Mouse (Mus musculus) stomach, embryonic 15.5 days (tissue): Measurements from ENCODE around the gene Wfdc21. TPM values are rescaled to one million over a fixed set of nuclear protein-coding genes. Genes with fewer than 3 reads are reported as not detected.

Experiments
- ATAC-seq: fragments of 200-750 bp; cut with Nextera tagmentation; 2 replicates; pipeline ENCODE4 v1.8.0; 2017; ENCODE audit warnings: low read depth, moderate number of reproducible peaks, moderate TSS enrichment; ENCODE audit not compliant: insufficient read depth, low FRiP score
- H3K27ac ChIP-seq: fragments of 300-500 bp; sonication (generic); 2 replicates; pipeline ENCODE4 v1.5.1; 2015; ENCODE audit warnings: mild to moderate bottlenecking, inconsistent platforms
- H3K27me3 ChIP-seq: fragments of 300-500 bp; sonication (generic); replicated peaks from 2 replicates; pipeline ENCODE4 v1.6.1; 2015; ENCODE audit warnings: inconsistent platforms
- H3K36me3 ChIP-seq: fragments of 300-500 bp; sonication (generic); 2 replicates; pipeline ENCODE4 v1.6.1; 2015; ENCODE audit warnings: inconsistent platforms
- H3K4me1 ChIP-seq: fragments of 300-500 bp; sonication (generic); 2 replicates; pipeline ENCODE4 v1.6.1; 2015; ENCODE audit warnings: inconsistent platforms
- H3K4me2 ChIP-seq: fragments of 300-500 bp; sonication (generic); 2 replicates; pipeline ENCODE4 v1.6.1; 2015; ENCODE audit warnings: mild to moderate bottlenecking, inconsistent platforms
- H3K4me3 ChIP-seq: fragments of 300-500 bp; sonication (generic); replicated peaks from 2 replicates; pipeline ENCODE4 v1.5.1; 2015; ENCODE audit warnings: inconsistent platforms
- H3K9ac ChIP-seq: fragments of 300-500 bp; sonication (generic); 2 replicates; pipeline ENCODE4 v1.6.1; 2015; ENCODE audit warnings: inconsistent platforms
- H3K9me3 ChIP-seq: fragments of 300-500 bp; sonication (generic); 2 replicates; pipeline ENCODE4 v1.6.1; 2016; ENCODE audit warnings: inconsistent platforms
- WGBS: fragments of 180-500 bp; shearing (Covaris S2); methylation state at CpG from one replicate; pipeline ENCODE4 v1.1.7; 2015; 5-methylcytosine and 5-hydroxymethylcytosine counted together
- polyA plus RNA-seq: library from polyadenylated mRNA; unstranded; fragments of >200 nt; fragmentation: Nextera tagmentation; extraction: Ambion mirVana; gene quantifications from 2 replicates; pipeline ENCODE4 v1.2.1, GENCODE M21; 2015

Gene Wfdc21
- polyA plus RNA-seq, 1 experiment from 2014 or later, result 9.1 TPM

- Histone ChIP-seq H3K4me3 (no peak overlapping the region), H3K9me3 (no peaks in the 10 kb centered on the region), H3K27ac (no peak overlapping the region), H3K9ac (no peak overlapping the region), H3K4me1 (no peaks in the 10 kb centered on the region), H3K27me3 (no peaks in the 10 kb centered on the region), H3K4me2 (no peak overlapping the region), H3K36me3 (no peaks in the 10 kb centered on the region)
- ATAC-seq, result no peak
- 69% methylated on average over 2 of the region's 2 CpGs for WGBS
Observed at GRCm38 (mm10) chr11:83735881-83736280, 10.9 kb upstream of the Wfdc21 start.

GRCm38 (mm10) chr11:83737109-83737558 lies 9.6 kb upstream of the Wfdc21 start:
- H3K4me3 ChIP-seq, result no peak overlapping the region
- 76% methylated on average over 3 of the region's 3 CpGs for WGBS
- ATAC-seq, result no peak
- no peak overlapping the region for H3K27ac ChIP-seq
- no peaks in the 10 kb centered on the region for H3K9me3 ChIP-seq
- H3K4me2 ChIP-seq, result no peak overlapping the region
- H3K4me1 ChIP-seq, result no peaks in the 10 kb centered on the region
- no peaks in the 10 kb centered on the region for H3K36me3 ChIP-seq
- no peaks in the 10 kb centered on the region for H3K27me3 ChIP-seq
- H3K9ac ChIP-seq, result no peak overlapping the region

- H3K9me3 ChIP-seq, result no peaks in the 10 kb centered on the region
- no peaks in the 10 kb centered on the region for H3K27me3 ChIP-seq
- H3K4me2 ChIP-seq, result no peak overlapping the region
- H3K4me3 ChIP-seq, result no peak overlapping the region
- H3K27ac ChIP-seq, result no peak overlapping the region
- no peak for ATAC-seq
- no peaks in the 10 kb centered on the region for H3K4me1 ChIP-seq
- 19% methylated on average over 5 of the region's 5 CpGs for WGBS
- no peak overlapping the region for H3K9ac ChIP-seq
- H3K36me3 ChIP-seq, result no peaks in the 10 kb centered on the region
Observed at GRCm38 (mm10) chr11:83739241-83739640, 7.5 kb upstream of the Wfdc21 start.

- Histone ChIP-seq H3K4me1 (no peaks in the 10 kb centered on the region), H3K36me3 (no peaks in the 10 kb centered on the region), H3K27ac (no peak overlapping the region), H3K9me3 (no peaks in the 10 kb centered on the region), H3K9ac (no peak overlapping the region), H3K4me3 (no peak overlapping the region), H3K27me3 (no peaks in the 10 kb centered on the region), H3K4me2 (no peak overlapping the region)
- WGBS, result 77% methylated on average over 4 of the region's 4 CpGs
- no peak for ATAC-seq
Observed at GRCm38 (mm10) chr11:83740443-83740991, 6.2 kb upstream of the Wfdc21 start.

- no peak overlapping the region for H3K4me2 ChIP-seq
- no peaks in the 10 kb centered on the region for H3K27me3 ChIP-seq
- no peak overlapping the region for H3K4me3 ChIP-seq
- no peak overlapping the region for H3K27ac ChIP-seq
- no peaks in the 10 kb centered on the region for H3K36me3 ChIP-seq
- no peak overlapping the region for H3K9ac ChIP-seq
- no peaks in the 10 kb centered on the region for H3K4me1 ChIP-seq
- no peaks in the 10 kb centered on the region for H3K9me3 ChIP-seq
- ATAC-seq, result no peak
- WGBS, result 62% methylated on average over 5 of the region's 5 CpGs
Observed at GRCm38 (mm10) chr11:83741841-83742240, 4.9 kb upstream of the Wfdc21 start.

GRCm38 (mm10) chr11:83742731-83743355 lies 3.9 kb upstream of the Wfdc21 start:
- Histone ChIP-seq H3K9ac (no peak overlapping the region), H3K4me2 (no peak overlapping the region), H3K27ac (no peak overlapping the region), H3K36me3 (no peaks in the 10 kb centered on the region), H3K27me3 (no peaks in the 10 kb centered on the region), H3K4me1 (no peaks in the 10 kb centered on the region), H3K4me3 (no peak overlapping the region), H3K9me3 (no peaks in the 10 kb centered on the region)
- no peak for ATAC-seq
- WGBS, result 66% methylated on average over 9 of the region's 9 CpGs

GRCm38 (mm10) chr11:83743525-83743924 lies 3.2 kb upstream of the Wfdc21 start:
- Histone ChIP-seq H3K4me2 (no peak overlapping the region), H3K9me3 (no peaks in the 10 kb centered on the region), H3K36me3 (no peaks in the 10 kb centered on the region), H3K27me3 (no peaks in the 10 kb centered on the region), H3K9ac (no peak overlapping the region), H3K27ac (no peak overlapping the region), H3K4me1 (no peaks in the 10 kb centered on the region), H3K4me3 (no peak overlapping the region)
- WGBS, result 72% methylated on average over 3 of the region's 3 CpGs
- no peak for ATAC-seq

- ATAC-seq, result no peak
- no peaks in the 10 kb centered on the region for H3K4me1 ChIP-seq
- no peak overlapping the region for H3K9ac ChIP-seq
- WGBS, result 51% methylated on average over 4 of the region's 4 CpGs
- no peak overlapping the region for H3K27ac ChIP-seq
- no peaks in the 10 kb centered on the region for H3K9me3 ChIP-seq
- H3K27me3 ChIP-seq, result no peaks in the 10 kb centered on the region
- no peak overlapping the region for H3K4me2 ChIP-seq
- H3K4me3 ChIP-seq, result no peak overlapping the region
- H3K36me3 ChIP-seq, result no peaks in the 10 kb centered on the region
Observed at GRCm38 (mm10) chr11:83746152-83746551, 588 bp upstream of the Wfdc21 start.

GRCm38 (mm10) chr11:83747376-83748265 lies 881 bp downstream of the Wfdc21 start:
- Histone ChIP-seq H3K4me2 (no peak overlapping the region), H3K27ac (no peak overlapping the region), H3K9ac (no peak overlapping the region), H3K27me3 (no peaks in the 10 kb centered on the region; the same call in 1 of the 2 replicates), H3K4me1 (no peaks in the 10 kb centered on the region), H3K4me3 (no peak overlapping the region), H3K9me3 (no peaks in the 10 kb centered on the region), H3K36me3 (no peaks in the 10 kb centered on the region)
- 59% methylated on average over 6 of the region's 6 CpGs for WGBS
- no peak for ATAC-seq

GRCm38 (mm10) chr11:83753581-83754181 lies 6.9 kb downstream of the Wfdc21 start, which contains the start of gene Heatr6:
Gene Heatr6, plus strand, starts transcription at chr11:83753696.
- Histone ChIP-seq H3K9me3 (no peaks in the 10 kb centered on the region), H3K4me2 (peak within 1 kb of the TSS; percentile 59), H3K36me3 (peaks cover 14% of the 10 kb centered on the region), H3K9ac (peak within 1 kb of the TSS; percentile 33), H3K27me3 (no peaks in the 10 kb centered on the region; the same call in 1 of the 2 replicates), H3K4me3 (peak within 1 kb of the TSS; percentile 81), H3K4me1 (peaks cover 5% of the 10 kb centered on the region), H3K27ac (peak within 1 kb of the TSS; percentile 71)
- WGBS, result 0% methylated on average over 47 of the region's 47 CpGs
- peak; percentile 94 for ATAC-seq

GRCm38 (mm10) chr11:83754227-83754626 lies 7.5 kb downstream of the Wfdc21 start:
- Histone ChIP-seq H3K4me2 (peak overlapping the region; percentile 59), H3K9me3 (no peaks in the 10 kb centered on the region), H3K4me3 (peak overlapping the region; percentile 81), H3K27ac (0 out of 2 replicates have a peak overlapping the region, but pooled peaks have one; percentile 71), H3K9ac (peak overlapping the region; percentile 33), H3K36me3 (peaks cover 14% of the 10 kb centered on the region), H3K27me3 (no peaks in the 10 kb centered on the region; the same call in 1 of the 2 replicates), H3K4me1 (peaks cover 5% of the 10 kb centered on the region)
- WGBS, result 8% methylated on average over 8 of the region's 8 CpGs
- no peak for ATAC-seq
